Mouse (Mus musculus): ENCODE measurements around the gene 4930412O13Rik.

GRCm38 (mm10) chr2:9879493-9879892 is 1.6 kb upstream of the 4930412O13Rik start:
- TF ChIP-seq CTCF (IDR thresholded peaks at IDR 0.05; ENCODE audit: low read depth) = peak; percentile 87
- no peak for TF ChIP-seq EP300 (IDR thresholded peaks at IDR 0.05; ENCODE audit: low read depth)
